Mouse (Mus musculus): ENCODE results near the gene 1700021F05Rik. TPM values are rescaled to one million over a fixed set of nuclear protein-coding genes. Genes with fewer than 3 reads are reported as not detected.

The 1700021F05Rik gene
- polyA plus RNA-seq (2014; fragmentation: Nextera tagmentation; extraction: Ambion mirVana): 56.1 and 57.1 TPM in 2 replicates

GRCm38 (mm10) chr10:43540442-43541152 is at the start of gene 1700021F05Rik:
Gene 1700021F05Rik (minus strand): TSS chr10:43540994.
- WGBS: under 1% methylated on average over 30 of the region's 56 CpGs

GRCm38 (mm10) chr10:43588470-43589177 is 47.8 kb upstream of the 1700021F05Rik start:
- no peaks in the 10 kb centered on the region for H3K27me3 ChIP-seq (replicated peaks; ENCODE audit: control insufficient read depth, insufficient read depth, low read length)
- H3K4me1 ChIP-seq (ENCODE audit: control insufficient read depth, insufficient read depth, low read length): peaks cover 4% of the 10 kb centered on the region; the same call in 1 of the 2 replicates
- H3K9ac ChIP-seq (ENCODE audit: low read depth, low read length): no peak overlapping the region
- DNase-seq (ENCODE audit: low spot score) (no peak), ATAC-seq (ENCODE audit: low read depth) (no peak)
- no peak overlapping the region for H3K4me3 ChIP-seq (ENCODE audit: low read depth, low read length)
- WGBS: 69% methylated on average over 8 of the region's 8 CpGs
- peaks cover 13% of the 10 kb centered on the region; the same call in 1 of the 2 replicates for H3K36me3 ChIP-seq (ENCODE audit: control insufficient read depth, insufficient read depth, low read length)
- H3K9me3 ChIP-seq (ENCODE audit: control insufficient read depth, low read length): no peaks in the 10 kb centered on the region
- H3K4me2 ChIP-seq (ENCODE audit: low read depth, low read length): no peak overlapping the region
- H3K27ac ChIP-seq (replicated peaks; ENCODE audit: low read depth, low read length): no peak overlapping the region

More at GRCm38 (mm10) chr10:43540442-43541152, at the start of gene 1700021F05Rik:
- Histone ChIP-seq H3K4me2 (ENCODE audit: low read depth, low read length) (peak within 1 kb of the TSS; percentile 78), H3K4me3 (ENCODE audit: low read depth, low read length) (peak within 1 kb of the TSS; percentile 70), H3K27me3 (replicated peaks; ENCODE audit: control insufficient read depth, insufficient read depth, low read length) (no peaks in the 10 kb centered on the region), H3K36me3 (ENCODE audit: control insufficient read depth, insufficient read depth, low read length) (peaks cover 9% of the 10 kb centered on the region; the same call in 1 of the 2 replicates), H3K4me1 (ENCODE audit: control insufficient read depth, insufficient read depth, low read length) (peaks cover 7% of the 10 kb centered on the region), H3K9me3 (ENCODE audit: control insufficient read depth, low read length) (no peaks in the 10 kb centered on the region), H3K9ac (ENCODE audit: low read depth, low read length) (peak within 1 kb of the TSS; percentile 83), H3K27ac (replicated peaks; ENCODE audit: low read depth, low read length) (peak within 1 kb of the TSS; percentile 69)
- ATAC-seq (ENCODE audit: low read depth) (peak; percentile 99), DNase-seq (ENCODE audit: low spot score) (peak; percentile 97)

- WGBS: 92% methylated on average over 4 of the region's 4 CpGs
- no peak overlapping the region for H3K4me2 ChIP-seq (ENCODE audit: low read depth, low read length)
- H3K9ac ChIP-seq (ENCODE audit: low read depth, low read length): no peak overlapping the region
- peaks cover 3% of the 10 kb centered on the region; the same call in 1 of the 2 replicates for H3K4me1 ChIP-seq (ENCODE audit: control insufficient read depth, insufficient read depth, low read length)
- H3K27ac ChIP-seq (replicated peaks; ENCODE audit: low read depth, low read length): no peak overlapping the region
- H3K4me3 ChIP-seq (ENCODE audit: low read depth, low read length): no peak overlapping the region
- DNase-seq (ENCODE audit: low spot score) (no peak), ATAC-seq (ENCODE audit: low read depth) (no peak)
- no peaks in the 10 kb centered on the region for H3K9me3 ChIP-seq (ENCODE audit: control insufficient read depth, low read length)
- no peaks in the 10 kb centered on the region for H3K27me3 ChIP-seq (replicated peaks; ENCODE audit: control insufficient read depth, insufficient read depth, low read length)
- peaks cover 25% of the 10 kb centered on the region; the same call in 1 of the 2 replicates for H3K36me3 ChIP-seq (ENCODE audit: control insufficient read depth, insufficient read depth, low read length)
These were observed 43.7 kb upstream of the 1700021F05Rik start for GRCm38 (mm10) chr10:43584538-43584937.

GRCm38 (mm10) chr10:43581260-43581659 is 40.5 kb upstream of the 1700021F05Rik start:
- WGBS: 52% methylated on average over 3 of the region's 3 CpGs
- Histone ChIP-seq H3K4me1 (ENCODE audit: control insufficient read depth, insufficient read depth, low read length) (no peaks in the 10 kb centered on the region), H3K27me3 (replicated peaks; ENCODE audit: control insufficient read depth, insufficient read depth, low read length) (no peaks in the 10 kb centered on the region), H3K4me2 (ENCODE audit: low read depth, low read length) (peak overlapping the region; percentile 94), H3K9ac (ENCODE audit: low read depth, low read length) (peak overlapping the region; percentile 79; the same call in 1 of the 2 replicates), H3K27ac (replicated peaks; ENCODE audit: low read depth, low read length) (peak overlapping the region; percentile 96; the same call in 1 of the 2 replicates), H3K4me3 (ENCODE audit: low read depth, low read length) (peak overlapping the region; percentile 58), H3K36me3 (ENCODE audit: control insufficient read depth, insufficient read depth, low read length) (peaks cover 25% of the 10 kb centered on the region; the same call in 1 of the 2 replicates), H3K9me3 (ENCODE audit: control insufficient read depth, low read length) (no peaks in the 10 kb centered on the region)
- ATAC-seq (ENCODE audit: low read depth) (no peak), DNase-seq (ENCODE audit: low spot score) (no peak)

- DNase-seq (ENCODE audit: low spot score): peak; percentile 91
- WGBS: 2% methylated on average over 15 of the region's 15 CpGs
These were observed 39.9 kb upstream of the 1700021F05Rik start for GRCm38 (mm10) chr10:43580649-43581078.

GRCm38 (mm10) chr10:43579381-43580261 is 38.8 kb upstream of the 1700021F05Rik start:
- peak; percentile 76 for DNase-seq (ENCODE audit: low spot score)
- H3K4me1 ChIP-seq (ENCODE audit: control insufficient read depth, insufficient read depth, low read length): no peaks in the 10 kb centered on the region
- H3K27me3 ChIP-seq (replicated peaks; ENCODE audit: control insufficient read depth, insufficient read depth, low read length): no peaks in the 10 kb centered on the region
- no peaks in the 10 kb centered on the region for H3K9me3 ChIP-seq (ENCODE audit: control insufficient read depth, low read length)
- H3K4me3 ChIP-seq (ENCODE audit: low read depth, low read length): peak overlapping the region; percentile 58
- H3K4me2 ChIP-seq (ENCODE audit: low read depth, low read length): peak overlapping the region; percentile 94
- peak; percentile 16 for ATAC-seq (ENCODE audit: low read depth)
- H3K27ac ChIP-seq (replicated peaks; ENCODE audit: low read depth, low read length): peak overlapping the region; percentile 96
- under 1% methylated on average over 41 of the region's 49 CpGs for WGBS
- peak overlapping the region; percentile 79 for H3K9ac ChIP-seq (ENCODE audit: low read depth, low read length)
- H3K36me3 ChIP-seq (ENCODE audit: control insufficient read depth, insufficient read depth, low read length): peaks cover 23% of the 10 kb centered on the region; the same call in 1 of the 2 replicates

More at GRCm38 (mm10) chr10:43580649-43581078, 39.9 kb upstream of the 1700021F05Rik start:
- Histone ChIP-seq H3K4me1 (ENCODE audit: control insufficient read depth, insufficient read depth, low read length) (no peaks in the 10 kb centered on the region), H3K4me2 (ENCODE audit: low read depth, low read length) (peak overlapping the region; percentile 94), H3K9ac (ENCODE audit: low read depth, low read length) (peak overlapping the region; percentile 79), H3K36me3 (ENCODE audit: control insufficient read depth, insufficient read depth, low read length) (peaks cover 25% of the 10 kb centered on the region; the same call in 1 of the 2 replicates), H3K27ac (replicated peaks; ENCODE audit: low read depth, low read length) (peak overlapping the region; percentile 96), H3K4me3 (ENCODE audit: low read depth, low read length) (peak overlapping the region; percentile 58), H3K9me3 (ENCODE audit: control insufficient read depth, low read length) (no peaks in the 10 kb centered on the region), H3K27me3 (replicated peaks; ENCODE audit: control insufficient read depth, insufficient read depth, low read length) (no peaks in the 10 kb centered on the region)
- peak; percentile 41 for ATAC-seq (ENCODE audit: low read depth)

GRCm38 (mm10) chr10:43578754-43579380 is 38.1 kb upstream of the 1700021F05Rik start:
- WGBS: 0% methylated on average over 17 of the region's 65 CpGs
- peaks cover 15% of the 10 kb centered on the region; the same call in 1 of the 2 replicates for H3K36me3 ChIP-seq (ENCODE audit: control insufficient read depth, insufficient read depth, low read length)
- peak; percentile 86 for ATAC-seq (ENCODE audit: low read depth)

More at GRCm38 (mm10) chr10:43578754-43579380, 38.1 kb upstream of the 1700021F05Rik start:
- peak; percentile 90 for DNase-seq (ENCODE audit: low spot score)
- Histone ChIP-seq H3K27ac (replicated peaks; ENCODE audit: low read depth, low read length) (peak overlapping the region; percentile 96), H3K4me2 (ENCODE audit: low read depth, low read length) (peak overlapping the region; percentile 94), H3K27me3 (replicated peaks; ENCODE audit: control insufficient read depth, insufficient read depth, low read length) (no peaks in the 10 kb centered on the region), H3K9ac (ENCODE audit: low read depth, low read length) (peak overlapping the region; percentile 79), H3K9me3 (ENCODE audit: control insufficient read depth, low read length) (no peaks in the 10 kb centered on the region), H3K4me3 (ENCODE audit: low read depth, low read length) (peak overlapping the region; percentile 58), H3K4me1 (ENCODE audit: control insufficient read depth, insufficient read depth, low read length) (no peaks in the 10 kb centered on the region)

All from embryonic facial prominence, embryonic 14.5 days (tissue).